Mouse (Mus musculus) heart, adult 2 months (tissue): ENCODE results near the gene Tldc1.

Source experiments
- CTCF ChIP-seq: fragments of 200-600 bp; IDR thresholded peaks from 2 replicates; pipeline ENCODE4 v1.8.1; 2022; ENCODE audit warnings: antibody characterized with exemption, mild to moderate bottlenecking, moderate library complexity
- POLR2A ChIP-seq: fragments of 200-500 bp; IDR thresholded peaks from 2 replicates; pipeline ENCODE4 v1.6.1; 2011; ENCODE audit warnings: mild to moderate bottlenecking, low read depth, low read length, control low read depth; ENCODE audit not compliant: insufficient read depth

- TF ChIP-seq POLR2A = no peak
- no peak for TF ChIP-seq CTCF
These were observed 20.7 kb upstream of the Tldc1 start for GRCm38 (mm10) chr8:119798965-119799264.
